Mouse (Mus musculus): ENCODE measurements at regions not wholly inside any gene's neighbourhood (a gene's known extent, or its start where the extent isn't known, plus 50 kb on each side); places are given as distances from the start of the nearest gene placed in this dataset.

DNA sequence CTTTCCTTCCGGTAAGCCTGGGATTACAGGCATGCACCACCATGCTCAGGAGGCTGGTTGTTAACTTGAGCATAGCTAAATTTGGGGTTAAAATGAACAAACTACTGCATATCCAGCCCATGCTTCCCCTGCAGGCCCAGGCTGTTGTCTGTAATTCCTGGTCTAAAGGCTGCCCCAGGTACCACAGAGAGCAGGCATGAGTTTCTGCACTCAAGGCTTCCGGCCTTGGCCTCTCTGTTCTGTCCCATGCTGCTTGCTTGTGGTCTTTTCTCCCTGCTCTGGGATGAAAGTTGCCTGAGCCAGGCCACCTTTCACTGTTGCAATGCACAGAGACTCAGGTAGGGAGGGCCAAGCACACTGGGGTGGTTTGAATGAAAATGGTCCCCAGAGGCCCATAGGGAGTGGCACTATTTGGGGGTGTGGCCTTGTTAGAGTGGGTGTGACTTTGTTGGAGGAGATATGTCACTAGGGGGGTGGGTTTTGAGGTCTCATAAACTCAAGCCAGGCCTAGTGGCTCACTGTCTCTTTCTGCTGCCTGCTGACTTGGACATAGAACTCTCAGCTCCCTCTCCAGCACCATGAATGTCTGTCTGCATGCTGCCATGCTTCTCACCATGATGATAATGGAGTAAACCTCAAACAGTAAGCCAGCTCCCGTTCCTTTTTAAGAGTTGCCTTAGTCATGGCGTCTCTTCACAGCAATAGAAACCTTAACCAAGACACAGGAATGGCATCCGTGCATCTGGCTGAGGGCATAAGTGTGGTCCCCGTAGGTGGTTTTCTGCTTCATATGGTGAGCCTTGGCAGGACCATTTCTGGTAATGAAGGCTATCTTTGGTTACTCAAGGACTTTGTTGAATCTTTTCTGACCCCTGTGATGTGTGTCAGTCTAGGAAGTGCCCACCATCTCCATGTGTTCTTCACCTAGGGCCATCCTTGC lies 86.7 kb upstream of the Zfp366 start:
- DNase-seq: no peak

DNA sequence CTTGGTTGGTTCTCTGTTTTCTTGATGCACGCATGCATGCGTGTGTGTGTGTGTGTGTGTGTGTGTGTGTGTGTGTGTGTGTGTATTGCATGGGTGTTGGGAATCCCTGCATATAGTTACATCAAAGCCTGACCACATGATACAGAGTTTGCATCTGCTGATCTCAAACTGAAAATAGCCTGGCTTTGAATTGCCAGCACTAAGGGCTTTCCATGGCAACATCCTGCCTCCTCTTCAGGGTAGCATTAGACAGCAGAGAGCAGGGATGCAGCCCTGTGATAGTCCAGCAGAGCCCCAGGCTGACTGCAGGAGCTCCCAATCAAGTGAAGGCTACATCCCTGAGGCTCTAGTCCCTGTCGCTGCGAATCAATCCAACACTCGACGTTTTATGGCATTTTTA lies 87.8 kb upstream of the Zfp366 start:
- DNase-seq: no peak

DNA sequence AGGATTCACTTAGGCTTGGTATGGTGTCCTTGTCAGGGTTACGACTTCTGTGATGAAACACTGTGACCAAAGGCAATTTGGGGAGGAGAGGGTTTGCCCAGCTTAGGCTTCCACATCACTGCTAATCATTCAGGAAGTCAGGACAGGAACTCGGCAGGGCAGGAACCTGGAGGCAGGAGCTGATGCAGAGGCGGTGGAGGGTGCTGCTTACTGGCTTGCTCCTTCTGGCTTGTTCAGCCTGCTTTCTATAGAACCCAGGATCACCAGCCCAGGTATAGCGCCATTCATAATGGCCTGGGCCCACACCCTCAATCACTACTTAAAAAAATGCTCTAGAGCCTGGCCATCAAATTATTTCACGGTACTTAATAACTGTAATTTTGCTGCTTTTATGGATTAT lies 89.6 kb upstream of the Zfp366 start:
- DNase-seq: no peak

DNA sequence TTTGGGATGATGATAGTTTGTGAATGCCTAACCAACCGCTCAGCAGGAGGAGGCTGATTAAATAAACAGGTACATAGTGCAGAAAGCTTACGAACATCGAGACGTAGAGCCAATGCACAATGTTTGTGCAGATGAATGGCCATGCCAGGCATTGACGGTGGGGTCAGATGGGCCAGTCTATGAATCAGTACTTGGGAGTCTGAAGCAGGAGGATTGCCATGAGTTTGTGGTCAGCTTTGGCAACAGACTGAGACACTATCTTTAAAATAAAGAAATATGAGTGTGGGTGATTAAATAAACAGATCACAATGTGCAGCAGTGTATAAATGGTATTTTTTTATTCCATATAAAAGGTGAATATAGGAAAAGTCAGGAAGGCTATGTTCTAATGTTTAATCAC lies 90.4 kb upstream of the Zfp366 start:
- DNase-seq: no peak

- DNase-seq: peak; percentile 81
Observed at GRCm38 (mm10) chr13:99093269-99093668, 91.4 kb upstream of the Zfp366 start.

- DNase-seq: no peak
Observed at GRCm38 (mm10) chr13:99092279-99092930, 92.2 kb upstream of the Zfp366 start.

DNA sequence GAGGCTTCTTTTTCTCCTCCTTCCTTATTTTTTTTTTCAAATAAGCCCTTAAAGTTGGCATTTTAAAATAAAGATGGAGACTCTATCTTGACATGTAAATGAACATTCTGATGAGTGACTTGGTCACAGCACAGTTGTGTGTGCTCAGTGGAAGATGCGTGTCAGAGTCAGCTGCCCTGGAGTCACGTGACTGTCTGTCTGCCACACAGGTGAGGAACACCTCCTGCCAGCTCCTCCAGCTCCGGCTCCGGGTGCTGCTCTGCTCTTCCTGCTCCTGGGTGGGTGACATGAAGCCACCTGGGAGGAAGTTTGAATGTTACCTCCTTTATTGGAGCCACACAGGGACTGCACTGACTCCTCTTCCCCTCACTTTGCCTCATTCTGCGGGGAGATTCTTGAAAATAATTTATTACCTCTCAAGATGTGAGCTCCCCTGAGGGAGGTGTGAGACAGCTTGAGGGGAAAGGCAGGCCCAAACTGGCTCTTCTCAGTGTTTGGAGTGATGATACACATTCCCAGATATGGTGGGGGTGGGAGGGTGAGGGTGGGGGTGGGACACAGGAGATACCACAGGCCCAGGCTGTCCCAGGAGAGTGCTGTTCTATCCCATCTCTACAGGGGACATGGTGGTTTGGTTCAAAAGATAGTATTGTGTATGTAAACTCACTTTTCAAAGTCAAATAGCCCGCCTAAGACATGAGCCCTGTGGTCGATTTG lies 92.9 kb upstream of the Zfp366 start:
- DNase-seq: peak; percentile 10

- DNase-seq: no peak
Observed at GRCm38 (mm10) chr13:99090361-99090760, 94.3 kb upstream of the Zfp366 start.

DNA sequence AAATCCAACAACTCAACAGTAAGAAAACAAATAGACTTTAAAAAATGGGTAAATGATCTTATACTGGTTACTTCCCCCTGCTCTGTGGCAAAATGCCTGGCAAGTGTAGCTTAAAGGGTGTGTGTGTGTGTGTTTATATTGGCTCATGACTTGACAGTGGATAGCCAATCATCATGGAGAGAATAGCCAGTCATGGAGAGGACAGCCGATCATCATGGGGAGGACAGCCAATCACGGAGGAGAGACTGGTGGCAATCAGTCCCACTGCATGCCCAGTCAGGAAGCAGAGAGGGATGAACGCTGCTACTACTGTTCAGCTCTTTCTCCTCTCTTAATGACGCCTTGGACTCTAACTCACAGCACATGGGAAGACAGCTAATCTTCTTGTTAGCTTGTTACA lies 96.3 kb upstream of the Zfp366 start:
- no peak for DNase-seq

DNA sequence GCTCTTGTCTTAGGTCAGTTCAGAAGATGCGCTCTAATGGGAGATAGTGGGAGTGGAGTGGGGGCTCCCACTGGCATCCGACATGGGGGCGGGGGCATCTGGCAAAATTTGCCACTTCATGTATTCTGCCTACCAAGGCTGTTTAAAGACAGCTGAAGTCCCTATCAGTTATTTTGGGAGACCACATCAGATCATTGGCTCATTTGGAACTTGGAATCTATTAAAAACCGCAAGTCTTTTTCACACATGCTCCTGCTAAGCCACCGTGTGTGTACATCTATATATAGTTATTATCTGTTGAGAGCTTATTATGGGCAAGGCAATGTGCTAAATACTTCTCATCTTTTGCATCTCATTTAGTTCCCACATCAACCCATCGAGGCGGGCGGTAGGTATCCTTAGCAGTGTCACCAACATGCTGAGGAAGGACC lies 95.0 kb upstream of the 1700024P04Rik start:
- no peak for DNase-seq

DNA sequence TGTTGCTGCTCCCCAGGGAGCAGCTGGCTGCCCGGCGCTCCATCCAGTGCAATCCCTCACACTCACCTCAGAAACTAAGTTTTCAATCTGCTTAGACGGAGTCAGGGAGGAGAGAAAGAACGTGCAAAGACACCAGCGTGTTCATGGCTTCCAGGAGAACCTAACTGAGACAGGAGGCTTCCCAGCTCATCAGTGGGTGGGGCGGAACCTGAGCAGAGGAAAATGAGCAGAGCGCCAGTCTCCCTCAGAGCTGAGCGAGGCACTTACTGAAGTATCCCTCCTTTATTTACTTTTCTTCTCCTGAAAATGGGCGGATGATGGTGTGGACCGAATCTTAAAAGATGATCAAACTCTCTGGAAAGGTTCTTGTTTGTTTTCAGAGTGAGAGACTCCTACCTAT lies 94.3 kb upstream of the 1700024P04Rik start:
- no peak for DNase-seq

DNA sequence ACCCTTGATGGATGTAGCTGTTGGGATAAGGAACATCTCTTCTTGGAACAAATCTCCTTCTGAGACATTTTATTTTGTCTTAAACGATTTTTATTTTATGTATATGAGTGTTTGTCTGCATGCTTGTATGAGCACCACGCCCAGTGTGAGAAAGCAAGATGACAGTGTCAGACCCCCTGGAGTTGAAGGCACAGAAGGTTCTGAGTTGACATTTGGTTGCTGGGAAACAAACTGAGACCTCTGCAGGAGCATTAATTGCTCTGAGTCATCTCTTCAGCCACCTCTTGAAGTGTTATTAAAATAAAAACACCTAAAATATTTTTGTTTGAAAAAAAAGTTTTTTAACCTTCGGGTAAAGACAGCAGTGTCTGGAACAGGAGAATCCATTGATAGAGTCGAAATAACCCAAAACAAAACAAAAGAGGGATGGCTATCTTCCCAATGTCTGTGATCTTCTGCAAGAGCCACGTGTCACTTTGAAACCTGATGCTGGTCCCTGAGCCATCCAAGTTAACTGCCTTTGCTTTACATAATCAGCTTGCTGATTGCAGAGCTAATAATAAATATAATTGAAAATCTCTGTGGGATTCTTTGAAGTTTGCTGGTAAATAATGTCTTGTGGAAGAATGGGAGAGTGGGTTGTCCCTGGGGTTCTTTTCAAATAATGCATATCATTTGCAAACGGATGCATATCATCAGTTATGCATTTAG lies 92.8 kb upstream of the 1700024P04Rik start:
- DNase-seq: no peak

DNA sequence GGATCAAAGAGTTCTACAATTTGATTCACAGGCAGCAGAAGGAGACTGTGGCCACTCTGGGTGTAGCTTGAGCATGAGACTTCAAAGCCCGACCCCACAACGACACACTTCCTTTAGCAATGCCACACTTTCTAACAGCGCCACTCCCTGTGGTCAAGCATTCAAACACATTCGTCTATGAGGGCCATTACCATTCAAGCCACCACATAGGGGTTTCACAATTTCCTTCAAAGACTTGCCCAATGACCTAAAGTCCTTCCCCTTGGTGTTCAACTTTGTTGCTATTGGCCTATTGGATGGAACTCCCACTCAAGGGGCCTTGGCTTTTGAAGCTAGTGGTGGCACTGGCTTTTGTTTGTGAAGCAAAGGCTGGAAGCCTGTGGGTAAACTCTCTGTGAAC lies 91.1 kb upstream of the 1700024P04Rik start:
- no peak for DNase-seq

DNA sequence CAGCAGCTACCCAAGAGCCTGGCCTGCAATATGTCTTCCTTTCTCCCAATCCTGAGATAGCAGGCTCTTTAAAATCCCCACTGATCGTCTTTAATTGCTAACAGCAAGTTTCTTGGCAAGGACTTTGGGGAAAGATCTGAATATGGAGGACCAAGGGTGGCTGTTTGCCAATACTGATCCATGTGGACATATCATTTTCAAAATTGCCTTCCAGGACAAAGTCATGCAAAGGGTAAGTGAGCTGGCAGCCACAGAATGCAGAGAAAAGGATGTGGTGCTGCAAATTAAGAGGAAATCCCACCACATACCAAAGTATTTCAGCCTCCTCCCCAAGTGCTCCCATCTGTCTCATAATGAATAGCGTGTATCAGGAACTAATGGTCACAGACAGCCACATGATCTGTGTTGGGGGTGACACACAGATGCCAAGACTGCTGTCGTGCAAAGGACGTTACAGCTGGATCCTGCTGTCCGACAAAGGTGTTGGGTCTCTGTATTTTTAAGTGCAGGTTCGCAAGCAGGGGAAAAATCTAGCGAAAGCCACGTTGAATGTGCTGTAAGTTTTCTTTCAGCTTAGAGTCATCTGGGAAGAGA lies 87.6 kb upstream of the 1700024P04Rik start:
- DNase-seq: no peak

DNA sequence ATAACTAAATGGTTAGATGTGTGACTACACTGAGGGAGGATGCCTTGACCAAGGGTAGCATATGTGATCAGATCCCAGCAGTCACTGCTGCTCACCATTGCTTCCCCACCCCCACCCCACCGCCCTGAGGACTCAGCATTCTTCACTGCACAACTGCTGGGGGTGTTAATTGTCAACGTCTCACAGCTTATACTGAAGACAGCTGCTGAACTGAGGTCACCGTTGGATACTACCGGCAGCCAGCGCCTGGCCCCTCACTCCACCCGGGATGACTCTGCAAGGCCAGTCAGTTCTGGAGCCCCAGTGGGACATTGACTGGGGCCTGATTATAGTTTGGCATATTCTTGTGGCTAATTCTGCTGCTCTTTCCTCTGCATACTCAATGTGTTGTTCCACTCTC lies 87.0 kb upstream of the 1700024P04Rik start:
- no peak for DNase-seq

GRCm38 (mm10) chr13:99069767-99070166 lies 85.4 kb upstream of the 1700024P04Rik start:
- no peak for DNase-seq

DNA sequence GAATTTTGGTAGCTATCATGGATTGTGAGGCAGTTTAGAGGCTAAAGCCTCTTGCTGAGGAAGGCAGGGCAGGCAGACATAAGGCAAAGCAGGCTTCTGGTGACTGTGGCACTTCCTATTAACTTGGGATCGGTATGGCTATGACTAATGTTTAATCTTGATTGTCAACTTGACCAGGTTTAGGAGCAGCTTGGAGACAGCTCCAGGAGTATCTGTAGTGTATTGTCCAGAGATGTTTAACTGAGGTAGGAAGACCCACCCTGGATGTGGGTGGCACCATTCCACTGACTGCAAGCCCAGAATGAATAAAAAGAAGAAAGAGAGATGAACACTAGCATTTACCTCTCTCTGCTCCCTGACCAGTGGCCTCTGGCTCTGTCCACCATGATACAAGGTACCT lies 83.1 kb upstream of the 1700024P04Rik start:
- DNase-seq: no peak

GRCm38 (mm10) chr13:99063431-99063830 lies 79.1 kb upstream of the 1700024P04Rik start:
- DNase-seq: no peak

DNA sequence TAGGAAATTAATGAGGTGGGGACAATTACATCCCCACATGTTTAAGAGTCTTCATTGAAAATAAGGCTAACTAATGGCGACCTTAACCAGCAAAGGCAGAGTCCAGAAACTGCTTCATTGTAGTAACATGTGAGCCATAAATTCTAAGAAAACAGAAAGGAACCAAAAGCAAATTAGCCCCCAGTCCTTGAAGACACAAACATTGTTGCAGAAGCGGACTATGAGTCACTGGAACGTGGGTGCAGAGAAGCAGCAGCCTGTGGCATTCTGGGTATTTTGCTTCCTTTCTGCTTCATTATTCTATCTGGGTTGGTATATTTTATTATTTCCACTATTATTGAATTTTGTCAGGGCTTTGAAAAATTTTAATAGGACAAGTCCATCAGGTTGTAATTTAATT lies 78.6 kb upstream of the 1700024P04Rik start:
- DNase-seq: no peak

- DNase-seq: no peak
Observed at GRCm38 (mm10) chr13:99058131-99058970, 74.0 kb upstream of the 1700024P04Rik start.

DNA sequence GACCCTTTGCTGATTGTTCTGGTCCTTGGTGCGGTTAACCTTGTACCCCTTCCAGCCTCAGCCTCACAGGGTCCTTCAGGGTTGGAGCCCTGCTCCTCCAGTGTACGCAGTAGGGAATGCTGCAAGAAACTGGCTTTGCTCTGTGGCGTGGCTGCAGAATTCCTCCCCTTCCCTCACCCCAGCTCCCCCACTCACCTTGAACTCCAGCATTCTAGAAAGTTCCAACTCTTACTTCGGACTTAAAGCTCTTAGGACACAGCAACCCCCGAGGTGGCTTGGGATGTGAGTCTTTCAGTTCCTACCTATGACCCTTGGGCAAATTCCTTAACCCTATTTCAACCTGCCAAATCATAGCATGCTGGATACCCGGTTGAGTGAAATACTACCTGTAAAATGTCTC lies 73.3 kb upstream of the 1700024P04Rik start:
- DNase-seq: no peak

DNA sequence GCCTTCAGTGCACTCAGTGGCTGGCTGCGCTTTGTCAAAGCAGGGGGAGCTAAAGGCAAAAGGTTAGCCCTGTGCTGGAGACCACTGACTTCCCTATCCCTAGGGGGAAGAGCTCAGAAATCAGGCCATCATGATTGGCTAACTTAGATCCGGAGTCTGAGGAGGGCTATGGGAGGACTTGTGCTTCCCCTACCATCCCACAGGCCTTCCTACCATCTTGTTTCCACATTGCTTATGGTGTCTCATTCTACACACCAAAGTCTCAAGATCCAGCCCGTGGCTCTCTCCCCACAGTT lies 72.9 kb upstream of the 1700024P04Rik start:
- DNase-seq: no peak

All from thymus, postnatal 14 days (tissue).